Mouse (Mus musculus): ENCODE results near the gene Gm20773. TPM values are rescaled to one million over a fixed set of nuclear protein-coding genes. Genes with fewer than 3 reads are reported as not detected.

Gene Gm20773
- polyA plus RNA-seq (2021; fragmentation: Nextera tagmentation), result not detected in 2 replicates
- long read RNA-seq, experiment 1, result 0 reads
- long read RNA-seq, experiment 2, result 0 reads

GRCm38 (mm10) chrY:13493726-13494125 is at the start of gene Gm20773:
Gene Gm20773 (plus strand): TSS chrY:13494026.

GRCm38 (mm10) chrY:13465479-13465878 is 28.3 kb upstream of the Gm20773 start, which contains the start of gene Gm21866:
Gene Gm21866 (minus strand): TSS chrY:13465579.

Other genes starting within 250 kb of the Gm20773 start
- gene Gm21440, start 241.6 kb upstream of the Gm20773 start, polyA plus RNA-seq (2021; fragmentation: Nextera tagmentation), result not detected in 2 replicates
- not detected in 2 replicates for gene Gm21454, start 241.6 kb upstream of the Gm20773 start, polyA plus RNA-seq (2021; fragmentation: Nextera tagmentation)
- not detected in 2 replicates for gene Gm21725, start 145.0 kb upstream of the Gm20773 start, polyA plus RNA-seq (2021; fragmentation: Nextera tagmentation)
- not detected in 2 replicates for gene Gm21866, start 28.4 kb upstream of the Gm20773 start, polyA plus RNA-seq (2021; fragmentation: Nextera tagmentation)

Measured in left cerebral cortex, adult 6 months (tissue).